Mouse (Mus musculus) heart, postnatal 0 days (tissue): ENCODE results near the gene Pole2.

Experiments used
- CTCF ChIP-seq: IDR thresholded peaks from 2 replicates; pipeline ENCODE4 v1.5.1; 2016; ENCODE audit warnings: antibody characterized with exemption, control low read depth, low read depth
- EP300 ChIP-seq: IDR thresholded peaks from 2 replicates; pipeline ENCODE4 v1.6.1; 2016; ENCODE audit warnings: antibody characterized with exemption, low read depth

- TF ChIP-seq EP300 (0 out of 2 replicates have a peak, but pooled peaks have one; percentile 11), CTCF (peak; percentile 77)
These were observed 68.4 kb downstream of the Pole2 start for GRCm38 (mm10) chr12:69159578-69159940.
